Mouse (Mus musculus): ENCODE results near the gene Gm20388.

Gene Gm20388

DNA sequence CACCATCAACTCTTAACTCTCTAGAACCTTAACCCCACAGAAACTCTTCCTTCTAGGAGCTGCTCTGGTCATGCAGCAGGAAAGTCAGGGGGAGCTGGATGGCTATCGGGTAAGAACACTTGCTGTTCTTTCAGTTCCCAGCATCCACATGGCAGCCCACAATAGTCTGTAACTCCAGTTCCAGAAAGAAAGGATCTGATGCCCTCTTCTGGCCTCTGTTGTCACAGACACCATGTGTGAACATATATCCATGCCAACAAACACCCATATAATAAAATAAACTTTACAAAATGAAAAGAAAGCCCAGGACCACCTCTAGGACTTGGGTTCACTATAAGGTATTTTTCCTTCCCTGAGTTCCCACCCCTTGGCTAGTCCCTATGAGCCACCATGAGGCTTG lies 1711.2 kb downstream of the Gm20388 start:
- DNase-seq (ENCODE audit: low read depth, low spot score), result no peak

DNA sequence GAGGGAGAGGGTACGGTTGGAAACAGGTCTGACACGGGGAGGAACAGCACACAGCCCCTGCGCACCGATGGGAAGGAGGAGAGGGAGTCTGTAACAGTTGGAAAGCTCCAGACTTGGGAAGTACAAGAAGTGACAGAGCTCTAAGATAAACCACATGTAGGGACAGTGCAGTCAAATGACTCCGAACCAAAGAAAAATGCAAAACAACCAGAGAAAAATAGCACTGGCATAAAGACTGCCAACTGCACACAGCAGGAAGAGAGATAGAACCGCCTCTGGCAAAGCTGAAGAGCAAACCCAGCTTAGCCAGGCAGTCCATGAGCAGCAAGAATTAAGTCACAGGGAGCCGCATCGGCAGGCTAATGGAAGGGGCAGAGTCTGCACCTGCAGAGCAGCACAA lies 1712.4 kb downstream of the Gm20388 start:
- DNase-seq (ENCODE audit: low read depth, low spot score), result no peak

DNA sequence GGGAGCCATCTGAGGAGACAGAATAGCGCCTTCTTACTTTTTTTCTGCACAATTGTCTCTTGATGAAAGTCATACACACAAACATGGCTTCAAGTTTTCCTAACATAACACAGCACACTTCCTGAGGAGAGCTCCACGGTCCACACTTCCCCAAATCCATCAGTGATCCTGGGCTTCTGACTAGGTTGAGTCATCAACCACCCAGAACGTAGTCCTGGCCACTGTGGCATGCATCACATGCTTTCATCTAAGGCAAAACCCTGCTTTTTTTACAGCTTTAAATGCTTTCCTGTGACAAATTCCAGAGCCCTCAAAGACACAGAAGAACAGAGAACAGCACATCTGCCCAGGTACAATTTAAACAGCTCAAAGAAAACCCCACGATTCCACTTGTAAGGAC lies 1718.0 kb downstream of the Gm20388 start:
- no peak for DNase-seq (ENCODE audit: low read depth, low spot score)

DNA sequence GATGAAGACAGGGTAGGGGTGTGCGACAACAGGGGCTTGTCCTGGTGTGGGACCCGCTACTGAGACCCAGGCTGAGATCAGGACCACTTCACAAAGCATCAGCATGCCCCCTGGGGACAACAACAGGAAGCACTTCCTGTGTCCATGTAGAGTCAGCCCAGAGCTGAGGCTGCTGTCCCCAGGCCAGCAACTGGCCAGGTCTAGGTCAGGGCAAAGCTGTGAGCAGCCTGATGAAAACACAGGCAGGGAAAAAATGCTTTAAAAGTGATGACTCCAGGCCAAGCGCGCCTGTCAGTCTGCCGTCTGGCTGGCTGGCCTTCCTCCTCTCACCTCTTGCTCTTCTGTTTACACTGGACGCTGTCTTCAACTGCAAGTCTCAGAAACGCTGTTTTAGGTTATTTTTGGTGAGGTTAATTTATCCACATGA lies 1721.0 kb downstream of the Gm20388 start:
- no peak for DNase-seq (ENCODE audit: low read depth, low spot score)

DNA sequence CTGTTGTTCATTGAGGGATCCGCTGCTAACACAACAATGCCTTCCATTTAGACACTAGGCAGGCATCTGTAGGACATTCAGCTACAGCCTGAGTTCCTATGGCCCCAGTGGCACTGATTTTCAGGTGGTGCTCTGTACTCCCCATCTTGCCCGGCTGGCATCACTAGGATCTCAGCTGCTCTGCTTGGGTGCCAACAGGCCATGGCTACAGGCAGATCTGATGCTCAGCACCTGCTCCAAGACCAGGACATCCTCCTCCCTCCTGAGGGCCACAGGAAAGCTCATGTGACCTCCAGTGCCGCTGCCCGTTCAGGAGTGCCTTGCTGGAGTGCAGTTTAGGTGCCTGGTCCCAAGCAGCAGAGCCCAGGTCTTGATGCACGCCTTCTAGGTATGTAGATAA lies 1721.8 kb downstream of the Gm20388 start:
- no peak for DNase-seq (ENCODE audit: low read depth, low spot score)

DNA sequence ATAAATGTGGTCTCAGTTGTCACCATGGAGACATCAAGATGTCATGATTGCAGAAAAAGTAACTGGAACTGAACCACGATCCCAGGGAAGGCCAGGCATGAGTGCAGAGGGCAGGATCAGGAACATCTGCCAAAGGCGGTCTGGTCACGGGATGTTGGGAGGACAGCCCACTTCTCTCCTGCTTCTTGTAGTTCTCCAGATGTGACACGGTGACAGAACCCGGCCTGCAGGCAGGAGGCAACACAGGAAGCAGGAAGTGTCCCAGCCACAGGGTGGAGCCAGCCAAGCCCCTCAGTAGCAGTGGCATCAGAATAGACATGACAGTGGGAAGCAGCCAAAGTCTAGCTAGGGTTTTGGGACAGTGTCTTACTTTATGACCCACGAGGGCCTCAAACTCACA lies 1724.9 kb downstream of the Gm20388 start:
- no peak for DNase-seq (ENCODE audit: low read depth, low spot score)

DNA sequence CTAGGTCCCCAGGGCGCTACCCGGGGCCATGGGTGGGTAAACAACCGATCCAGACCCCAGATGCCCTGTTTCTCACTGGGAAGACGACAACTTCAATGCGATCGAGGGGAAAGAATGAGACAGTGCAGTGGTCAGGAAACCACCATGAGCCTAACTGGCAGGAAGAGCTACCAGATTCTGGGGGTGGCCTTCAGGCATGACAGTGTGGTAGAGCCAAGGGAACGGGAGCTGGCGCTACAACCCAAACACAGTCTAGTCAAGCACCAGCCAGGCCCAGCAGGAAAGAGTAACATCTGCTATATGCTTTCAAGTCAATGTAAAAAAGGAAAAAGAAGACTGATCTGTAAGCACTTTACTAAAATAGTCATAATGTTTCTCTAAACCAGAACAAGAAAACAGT lies 1725.5 kb downstream of the Gm20388 start:
- DNase-seq (ENCODE audit: low read depth, low spot score), result no peak

DNA sequence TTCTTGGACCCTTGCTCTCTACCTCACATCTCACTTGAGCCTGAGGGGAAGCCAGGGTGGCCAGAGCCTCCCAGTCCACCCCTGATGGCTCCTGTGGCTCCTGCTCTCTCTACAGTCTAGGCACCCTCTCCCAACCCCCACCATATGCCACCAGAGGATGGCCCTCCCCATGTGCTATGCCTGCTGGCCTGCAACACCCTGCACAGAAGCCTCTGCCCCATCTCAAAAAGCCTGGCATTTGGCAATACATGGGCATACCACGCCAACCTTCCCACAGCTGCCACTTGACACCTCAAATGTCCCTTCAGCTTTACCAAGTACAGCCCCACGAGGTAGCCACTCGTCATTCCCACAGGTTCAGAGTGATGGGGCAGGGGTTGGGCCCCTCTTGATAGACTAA lies 1732.2 kb downstream of the Gm20388 start:
- DNase-seq (ENCODE audit: low read depth, low spot score), result no peak

DNA sequence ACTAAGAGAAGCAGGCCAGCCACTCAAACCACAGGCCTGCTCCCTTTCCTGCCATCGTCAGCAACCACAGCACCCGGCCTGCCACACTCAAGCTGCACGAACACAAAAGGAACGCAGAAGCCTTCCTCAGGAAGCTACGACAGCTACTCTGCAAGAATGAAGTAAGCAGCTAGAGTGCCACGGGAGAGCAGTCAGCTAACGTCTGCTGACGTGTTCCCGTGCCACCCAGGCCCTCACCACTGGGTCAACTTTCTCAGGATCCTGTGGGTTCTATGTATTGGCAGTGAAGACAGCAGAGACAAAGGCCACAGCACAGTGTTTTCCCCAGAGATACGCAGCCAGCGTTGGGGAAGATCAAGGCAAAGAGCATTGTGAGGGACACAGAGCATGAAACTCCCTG lies 1732.7 kb downstream of the Gm20388 start:
- DNase-seq (ENCODE audit: low read depth, low spot score), result no peak

DNA sequence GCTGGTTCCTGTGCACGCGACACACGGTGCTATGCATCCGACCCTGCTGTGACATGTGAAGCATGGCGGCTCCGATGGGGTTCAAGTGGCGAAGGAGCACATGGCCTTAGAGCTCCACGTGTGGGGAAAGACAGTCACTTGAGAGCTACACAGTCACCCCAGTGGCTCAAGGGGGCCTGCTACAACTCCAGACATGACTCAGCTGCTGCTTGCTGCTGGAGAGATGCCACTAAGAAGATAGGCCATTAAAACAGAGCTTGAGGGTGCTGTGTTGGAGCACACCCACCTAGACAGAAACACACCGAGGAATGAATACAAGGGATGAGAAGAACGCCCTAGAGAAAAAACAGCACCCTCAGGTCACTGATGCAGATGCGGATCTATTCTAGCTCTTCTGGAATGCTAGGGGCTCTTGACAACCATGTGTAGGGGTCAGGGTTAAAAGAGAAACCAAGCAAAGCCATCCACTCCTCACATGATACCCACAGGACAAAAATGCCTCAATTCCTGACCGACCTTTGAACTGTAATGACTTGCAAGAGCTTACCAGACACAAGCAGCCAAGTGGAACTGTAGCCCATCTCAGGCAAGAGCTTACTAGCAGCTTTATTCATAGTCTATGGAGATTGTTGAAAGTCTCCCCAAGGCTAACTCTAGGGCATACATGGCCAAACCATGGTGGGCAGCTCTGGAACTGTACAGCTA lies 1737.0 kb downstream of the Gm20388 start:
- no peak for DNase-seq (ENCODE audit: low read depth, low spot score)

DNA sequence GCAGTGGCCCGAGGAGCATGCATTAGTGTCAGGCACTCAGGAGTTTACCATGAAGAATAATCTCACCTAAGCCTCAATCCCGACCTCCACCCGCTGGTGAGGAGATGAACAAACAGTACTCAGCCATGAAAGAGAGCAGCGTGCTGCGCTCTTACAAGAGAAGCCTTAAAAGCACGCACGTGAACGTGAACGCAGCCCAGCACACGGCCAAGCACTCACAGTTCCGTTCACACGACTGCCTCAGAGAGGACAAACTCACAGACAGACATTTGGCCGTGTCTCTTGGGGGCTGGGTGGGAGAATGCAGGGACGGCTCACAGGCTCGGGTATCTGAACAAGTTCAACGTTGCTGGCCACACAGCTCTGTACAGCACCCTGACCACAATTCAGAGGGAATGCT lies 1737.8 kb downstream of the Gm20388 start:
- DNase-seq (ENCODE audit: low read depth, low spot score), result no peak

DNA sequence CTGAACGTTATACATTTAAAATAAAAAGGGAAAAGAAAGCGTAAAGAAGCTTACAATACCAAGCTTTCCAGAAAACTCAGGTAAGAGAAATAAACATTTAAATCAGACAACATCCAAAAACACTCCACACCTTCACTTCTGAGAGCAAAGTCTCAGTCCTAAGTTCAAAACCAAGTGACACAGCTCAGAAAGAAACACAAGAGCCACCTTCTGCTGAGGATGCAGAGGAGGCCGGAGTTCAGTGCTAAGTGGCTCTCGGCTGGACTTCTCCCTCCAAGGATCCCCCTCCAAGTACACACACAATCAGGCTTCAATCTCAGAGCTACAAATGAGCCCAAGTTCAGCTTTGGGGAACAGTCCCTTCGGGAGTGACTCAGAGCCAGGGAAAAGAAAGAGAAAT lies 1738.8 kb downstream of the Gm20388 start:
- no peak for DNase-seq (ENCODE audit: low read depth, low spot score)

DNA sequence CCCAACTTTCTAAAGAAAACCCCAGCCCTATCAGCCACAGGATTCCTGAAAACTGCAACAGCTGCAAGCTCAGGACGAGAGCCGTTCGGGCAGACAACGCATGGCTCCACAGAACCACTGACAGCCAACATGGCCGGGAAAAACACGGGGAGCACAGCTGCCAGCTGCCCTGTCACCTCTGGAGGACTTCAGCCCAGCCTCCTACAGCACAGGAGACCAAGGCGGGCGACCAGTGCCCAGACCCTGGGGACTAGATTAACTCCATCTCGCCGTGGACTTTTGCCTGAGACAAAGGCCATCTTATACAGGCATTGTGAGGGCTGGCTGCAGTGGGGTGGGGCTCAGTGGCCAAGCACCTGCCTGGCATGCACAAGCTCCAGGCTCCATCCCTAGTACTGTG lies 1739.3 kb downstream of the Gm20388 start:
- no peak for DNase-seq (ENCODE audit: low read depth, low spot score)

DNA sequence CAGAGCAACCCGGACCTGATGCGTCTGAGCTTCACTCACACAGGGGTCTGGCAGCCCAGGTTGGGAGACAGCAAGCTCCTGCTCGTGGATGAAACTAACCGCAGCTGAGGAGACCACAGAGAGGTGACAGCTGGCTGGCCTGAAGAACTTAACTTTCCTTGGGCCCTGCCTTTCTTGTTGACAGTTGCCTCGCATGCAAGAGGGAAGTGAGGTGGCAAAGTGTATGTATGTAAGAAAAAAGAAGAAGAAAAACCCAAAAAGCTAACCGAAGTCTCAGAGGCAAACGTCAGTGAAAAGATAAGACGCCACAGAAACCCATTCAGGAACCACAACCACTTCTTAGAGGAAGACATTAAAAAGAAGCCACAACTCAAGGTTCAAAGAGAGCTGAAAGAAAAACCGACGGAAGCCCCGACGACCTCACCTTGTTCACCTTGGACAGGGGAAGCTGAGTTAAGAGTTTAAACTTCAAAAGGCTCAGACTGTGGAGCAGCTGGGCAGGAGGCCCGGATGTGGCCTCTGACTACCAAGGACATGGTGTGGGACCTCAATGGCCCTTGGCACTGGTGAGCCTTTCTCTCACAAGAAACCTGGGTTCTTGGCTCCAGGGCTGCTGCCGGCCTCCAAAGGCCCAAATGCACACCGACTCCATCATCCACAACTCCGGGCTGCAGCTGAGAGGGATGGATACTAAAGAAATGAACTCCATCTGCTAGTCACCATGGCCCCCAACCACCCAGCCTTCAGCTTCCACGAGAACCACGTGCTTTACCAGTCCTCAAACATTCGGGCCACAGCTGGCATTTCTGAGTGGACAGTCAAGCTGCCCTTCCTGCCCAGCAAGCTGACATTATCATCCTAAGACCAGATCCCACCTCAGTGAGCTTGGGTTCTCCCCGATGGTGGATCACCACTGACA lies 1740.0 kb downstream of the Gm20388 start:
- no peak for DNase-seq (ENCODE audit: low read depth, low spot score)

DNA sequence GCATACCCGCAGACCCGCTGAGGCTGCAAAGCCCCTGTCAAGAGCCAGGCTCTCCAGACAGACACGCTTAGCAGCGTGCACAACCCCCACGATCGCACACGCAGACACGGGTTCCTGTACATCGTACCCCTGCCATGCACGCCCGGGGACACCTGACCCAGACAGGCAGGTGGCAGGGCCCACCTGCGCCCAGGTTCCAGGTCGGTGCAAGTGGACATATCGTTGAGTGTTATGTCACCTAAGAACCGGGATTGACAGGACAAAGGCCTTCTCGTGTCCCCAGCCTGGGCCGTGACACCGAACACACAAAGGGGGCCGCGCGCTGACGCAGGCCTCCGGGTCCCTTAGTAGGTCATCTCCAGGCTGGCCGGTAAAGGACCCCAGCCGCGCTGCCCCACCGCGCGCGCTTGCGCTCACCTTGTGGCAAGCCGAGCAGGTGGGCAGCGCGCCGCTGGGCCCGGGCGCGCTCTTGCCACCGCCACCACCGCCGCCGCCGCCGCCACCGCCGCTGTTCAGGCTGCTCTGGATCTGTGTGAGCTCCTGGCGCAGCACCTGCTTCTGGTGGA lies 1740.8 kb downstream of the Gm20388 start:
- DNase-seq (ENCODE audit: low read depth, low spot score), result no peak

DNA sequence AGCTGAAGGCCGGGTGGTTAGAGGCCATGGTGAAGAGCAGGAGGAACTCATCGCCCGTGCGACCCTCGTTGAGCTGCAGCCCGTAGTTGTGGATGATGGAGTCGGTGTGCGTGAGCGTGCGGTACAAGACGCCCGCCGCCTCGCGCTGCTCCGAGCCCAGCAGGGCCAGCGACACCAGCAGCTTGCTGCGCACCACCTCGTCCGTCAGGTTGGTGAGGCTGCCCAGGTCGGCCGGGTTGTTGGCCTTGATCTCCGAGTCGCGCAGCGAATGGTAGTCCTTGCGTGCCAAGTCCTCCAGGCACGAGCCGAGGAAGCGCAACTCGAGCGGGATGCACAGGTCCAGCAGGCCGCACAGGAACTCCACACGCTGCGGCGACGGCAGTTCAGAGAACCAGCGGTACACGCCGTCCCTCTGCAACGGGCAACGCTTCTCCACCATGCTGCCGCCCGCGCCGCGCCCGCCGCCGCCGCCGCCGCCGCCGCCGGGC lies 1741.3 kb downstream of the Gm20388 start:
- DNase-seq (ENCODE audit: low read depth, low spot score), result no peak

DNA sequence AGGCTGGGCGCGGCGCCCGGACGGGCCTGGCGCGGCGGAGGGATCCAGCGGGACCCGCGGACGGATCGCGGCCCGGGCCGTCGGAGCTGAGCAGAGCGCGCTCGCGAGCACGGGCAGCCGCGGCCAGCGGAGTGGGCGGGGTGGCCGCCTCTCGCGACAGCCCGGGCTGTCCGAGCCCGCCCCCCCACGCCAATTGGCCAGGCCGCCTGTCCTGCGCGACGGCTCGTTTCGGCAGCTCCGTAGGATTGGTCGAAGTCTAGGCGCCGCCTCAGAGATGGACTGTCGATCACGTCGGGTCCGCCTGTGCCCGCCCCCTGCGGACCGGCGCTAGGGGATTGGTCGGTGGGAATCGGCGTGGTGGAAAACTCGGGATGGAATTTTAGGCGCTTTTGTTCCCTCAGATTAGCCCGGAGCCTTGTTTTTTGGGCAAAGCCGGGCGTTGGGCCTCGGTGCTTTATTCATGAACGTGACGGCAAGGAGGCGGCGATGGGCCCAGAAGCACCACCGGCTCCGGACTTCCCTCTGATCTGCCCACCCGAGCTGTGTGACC lies 1742.2 kb downstream of the Gm20388 start, which contains the start of gene Zcchc14:
TSS of gene Zcchc14 (minus strand) at position 128 of the 550 bp plus-strand sequence.
- DNase-seq (ENCODE audit: low read depth, low spot score), result peak; percentile 92

DNA sequence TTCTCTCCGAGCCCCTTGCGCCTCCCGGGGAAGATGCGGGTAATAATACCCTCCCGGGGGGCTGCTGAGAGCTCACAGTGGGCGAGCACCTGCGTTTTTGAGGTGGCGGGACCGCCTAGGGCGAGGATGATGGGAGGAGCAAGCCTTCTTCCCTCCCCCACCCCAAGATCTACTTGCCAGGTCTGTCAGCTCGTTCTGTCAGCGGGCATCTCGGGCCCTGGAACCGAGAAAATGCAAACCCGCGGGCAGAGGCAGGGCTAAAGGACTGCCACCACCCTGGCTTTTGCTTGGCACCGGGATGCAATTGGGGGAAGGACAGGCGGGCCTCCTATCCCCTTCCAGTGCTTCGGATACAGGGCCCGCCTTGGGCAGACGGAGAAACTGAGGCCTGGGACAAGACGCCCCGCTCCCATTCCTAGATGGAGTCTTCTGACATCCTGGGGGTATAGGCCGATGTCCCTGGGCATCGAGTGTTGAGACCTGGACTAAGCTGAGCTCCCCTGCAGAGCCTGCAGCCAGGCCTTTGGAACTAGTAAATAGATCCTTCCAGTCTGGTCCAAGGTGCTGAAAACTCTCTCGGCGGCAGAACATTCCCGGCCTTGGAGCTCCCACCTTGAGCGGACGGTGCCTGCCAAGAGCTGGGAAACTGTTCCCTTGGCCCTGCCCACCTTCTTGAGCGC lies 1742.8 kb downstream of the Gm20388 start:
- no peak for DNase-seq (ENCODE audit: low read depth, low spot score)

DNA sequence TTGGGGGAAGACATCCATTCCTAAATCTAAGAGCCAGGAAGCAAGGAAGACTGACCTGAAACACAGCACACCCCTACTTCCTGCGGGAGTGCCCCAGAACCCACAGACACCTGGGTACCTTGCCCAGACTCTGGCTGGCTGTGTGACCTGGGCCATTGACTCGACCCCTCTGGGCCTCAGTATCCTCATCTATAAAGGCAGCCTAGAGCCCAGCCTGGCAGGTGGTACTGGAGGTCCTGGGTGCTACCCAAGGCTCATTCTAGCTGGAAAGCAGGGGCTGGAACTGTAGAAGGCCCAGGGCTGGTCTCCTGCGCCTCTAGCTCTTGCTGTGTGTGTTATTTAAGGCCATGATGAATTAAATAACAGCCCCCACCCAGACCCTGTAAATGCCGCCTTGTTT lies 1743.5 kb downstream of the Gm20388 start:
- no peak for DNase-seq (ENCODE audit: low read depth, low spot score)

DNA sequence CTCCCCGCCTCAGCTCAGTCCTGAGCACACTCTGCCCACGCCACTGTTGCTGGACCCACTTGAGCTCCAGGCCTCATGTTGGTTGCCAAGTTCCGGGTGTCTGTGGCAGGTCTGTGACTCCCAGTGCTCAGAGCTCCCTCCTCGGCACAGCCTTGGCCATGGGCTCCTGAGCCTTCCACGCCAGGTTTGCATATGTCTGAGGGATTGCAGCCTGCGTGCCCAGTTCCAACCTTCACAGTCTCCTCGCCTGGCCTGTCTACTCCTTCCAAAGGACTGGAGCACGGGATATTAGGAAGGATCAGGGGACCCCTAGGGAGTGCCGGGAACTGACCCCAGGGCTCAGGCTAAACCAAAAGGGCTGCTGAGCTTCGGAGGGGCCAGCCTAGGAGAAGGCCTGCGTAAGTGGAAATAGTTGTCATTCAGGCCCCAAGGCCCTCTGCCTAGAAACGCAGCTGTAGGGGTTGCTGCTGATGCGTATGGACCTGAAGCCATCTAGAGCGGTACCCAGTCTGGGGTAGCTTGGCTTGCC lies 1744.4 kb downstream of the Gm20388 start:
- DNase-seq (ENCODE audit: low read depth, low spot score), result no peak

DNA sequence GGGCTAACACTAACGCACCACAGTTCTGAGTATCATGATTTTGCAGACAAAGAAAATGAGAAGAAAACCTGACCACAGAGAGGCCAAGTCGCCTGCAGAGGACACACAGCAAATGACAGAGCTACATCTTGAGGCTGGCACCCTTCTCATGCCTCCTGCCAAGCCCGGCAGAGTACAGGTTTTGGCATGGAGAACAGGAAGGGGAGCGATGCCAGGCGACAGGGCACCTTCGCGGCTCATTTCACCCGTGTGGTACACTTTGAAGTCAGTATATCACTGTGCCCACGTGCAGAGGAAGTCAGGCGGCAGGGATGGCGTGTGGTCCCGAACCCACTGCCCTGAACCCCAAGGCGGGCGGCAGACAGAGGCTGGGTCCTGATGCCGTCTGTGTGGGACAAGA lies 1750.0 kb downstream of the Gm20388 start:
- DNase-seq (ENCODE audit: low read depth, low spot score), result no peak

Measured in retina, adult 2 months (tissue).